Mouse (Mus musculus) liver, embryonic 14.5 days (tissue): ENCODE data around the gene Cebpzos.

ENCODE experiments used
- CTCF ChIP-seq: IDR thresholded peaks from 2 replicates; pipeline ENCODE4 v1.5.1; 2016; ENCODE audit warnings: antibody characterized with exemption, low read depth, control low read depth
- EP300 ChIP-seq: IDR thresholded peaks from 2 replicates; pipeline ENCODE4 v1.6.1; 2016; ENCODE audit warnings: antibody characterized with exemption, low read depth

DNA sequence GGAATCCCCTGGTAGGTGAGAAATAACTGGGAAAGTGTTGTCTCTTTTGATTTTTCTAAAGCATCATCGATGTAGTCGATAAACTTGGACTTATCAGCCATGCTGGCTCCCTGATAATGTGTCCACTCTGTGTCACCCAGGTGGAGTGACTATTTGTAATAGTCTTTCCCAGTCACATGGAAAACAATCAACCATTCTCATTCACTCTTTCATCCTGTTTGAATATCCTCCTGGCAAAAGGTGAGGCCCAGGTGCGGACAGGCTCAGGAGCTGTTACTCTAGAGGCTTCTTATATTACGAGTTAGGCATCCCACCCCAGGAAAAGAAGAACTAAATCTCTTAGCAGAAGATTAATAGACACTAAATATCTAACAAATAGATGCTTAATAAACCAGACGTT is 9.4 kb upstream of the Cebpzos start, which contains the start of gene Sult6b1:
- TF ChIP-seq CTCF, result no peak
- no peak for TF ChIP-seq EP300
